Mouse (Mus musculus): ENCODE data around the gene Gabrr3.

GRCm38 (mm10) chr16:59463567-59463966, 56.4 kb downstream of the Gabrr3 start:
- TF ChIP-seq FLI1 (IDR thresholded peaks at IDR 0.05; ENCODE audit: low read length) (no peak), GATA1 (IDR thresholded peaks at IDR 0.05; ENCODE audit: borderline replicate concordance, low read length) (no peak)

Data from megakaryocyte, embryonic 14.5 days (primary cell).